7 mouse cellular contexts compared by ENCODE assay signal in the genomic region with DNA sequence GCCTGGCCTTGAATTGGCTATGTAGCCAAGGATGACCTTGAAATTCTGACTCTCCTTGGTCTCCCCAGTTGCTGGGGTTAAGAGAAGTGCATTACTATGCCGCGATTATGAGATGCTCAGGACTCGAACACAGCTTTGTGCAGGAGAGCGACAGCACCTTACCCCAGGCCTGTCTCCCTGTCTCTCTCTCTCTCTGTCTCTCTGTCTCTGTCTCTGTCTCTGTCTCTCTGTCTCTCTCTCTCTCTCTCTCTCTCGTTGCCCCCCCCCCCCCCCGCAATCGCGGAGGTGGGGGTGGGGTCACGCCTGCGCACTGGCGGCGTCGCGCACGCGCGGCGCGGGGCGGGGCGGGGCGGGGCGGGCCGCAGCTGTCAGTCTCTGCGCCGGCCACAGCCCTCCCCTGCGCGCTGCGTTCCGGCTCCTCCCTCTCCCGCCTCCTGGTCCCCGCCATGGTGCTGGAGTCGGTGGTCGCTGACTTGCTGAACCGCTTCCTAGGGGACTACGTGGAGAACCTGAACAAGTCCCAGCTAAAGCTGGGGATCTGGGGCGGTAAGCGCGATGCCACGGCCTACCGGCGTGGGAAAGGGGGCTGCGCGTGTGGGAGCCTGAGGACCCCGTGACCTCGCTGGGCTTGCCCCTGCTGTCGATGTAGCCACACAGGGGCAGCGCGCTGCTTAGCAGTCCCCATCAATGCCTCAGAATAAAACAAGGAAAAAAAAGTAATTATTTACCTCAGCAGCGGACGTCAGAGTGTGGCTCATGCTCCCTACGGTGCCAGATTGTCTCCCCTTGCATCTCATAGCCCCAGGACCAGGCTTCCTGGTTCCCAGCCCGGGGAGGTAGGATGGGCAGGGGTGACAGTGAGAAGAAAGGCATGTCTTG. TPM values are rescaled to one million over a fixed set of nuclear protein-coding genes. Genes with fewer than 3 reads are reported as not detected.
A peak's percentile ranks its signal among the peaks of the same experiment; 100 is the strongest.
DNase-seq lines count a peak whose midpoint lies in the region; ATAC-seq lines count a peak whose summit lies in the region.

A gene (plus strand): TSS at position 416 of the 879 bp plus-strand sequence.

- ATAC-seq in intestine, embryonic 15.5 days, result peak; percentile 98
- peak; percentile 99 for ATAC-seq in midbrain, embryonic 11.5 days (ENCODE audit: low FRiP score)

- H3K36me3 ChIP-seq in intestine, embryonic 15.5 days, result no peaks in the 10 kb centered on the region
- no peaks in the 10 kb centered on the region for H3K36me3 ChIP-seq in midbrain, embryonic 11.5 days (ENCODE audit: control insufficient read depth, insufficient read depth, low read length)

- peak within 1 kb of the TSS; percentile 73 for H3K4me2 ChIP-seq in intestine, embryonic 15.5 days (replicated peaks)
- peak within 1 kb of the TSS; percentile 75 for H3K4me2 ChIP-seq in midbrain, embryonic 11.5 days

- H3K27me3 ChIP-seq in intestine, embryonic 15.5 days (replicated peaks), result no peaks in the 10 kb centered on the region
- no peaks in the 10 kb centered on the region for H3K27me3 ChIP-seq in midbrain, embryonic 11.5 days (ENCODE audit: control insufficient read depth, insufficient read depth, low read length)

- peak within 1 kb of the TSS; percentile 58; the same call in 1 of the 2 replicates for H3K27ac ChIP-seq in intestine, embryonic 15.5 days
- peak within 1 kb of the TSS; percentile 44; the same call in 1 of the 2 replicates for H3K27ac ChIP-seq in midbrain, embryonic 11.5 days (ENCODE audit: low read depth, low read length)

- intact Hi-C loops in left cerebral cortex, postnatal 4 days (cut with DNase I), result no loop called here

- WGBS in intestine, embryonic 15.5 days, result under 1% methylated on average over 50 of the region's 53 CpGs
- under 1% methylated on average over 39 of the region's 53 CpGs for WGBS in midbrain, embryonic 11.5 days

- H3K9ac ChIP-seq in intestine, embryonic 15.5 days, result peak within 1 kb of the TSS; percentile 78
- peak within 1 kb of the TSS; percentile 83 for H3K9ac ChIP-seq in midbrain, embryonic 11.5 days (ENCODE audit: low read length)

- H3K4me3 ChIP-seq in intestine, embryonic 15.5 days (replicated peaks), result peak within 1 kb of the TSS; percentile 83
- H3K4me3 ChIP-seq in midbrain, embryonic 11.5 days (ENCODE audit: low read depth, low read length), result peak within 1 kb of the TSS; percentile 56

- H3K9me3 ChIP-seq in intestine, embryonic 15.5 days, result no peaks in the 10 kb centered on the region
- H3K9me3 ChIP-seq in midbrain, embryonic 11.5 days (ENCODE audit: control insufficient read depth, low read length), result no peaks in the 10 kb centered on the region

- H3K4me1 ChIP-seq in intestine, embryonic 15.5 days (replicated peaks), result peaks cover 7% of the 10 kb centered on the region; the same call in 1 of the 2 replicates
- peaks cover 6% of the 10 kb centered on the region; the same call in 1 of the 2 replicates for H3K4me1 ChIP-seq in midbrain, embryonic 11.5 days (ENCODE audit: control insufficient read depth, insufficient read depth, low read length)

- peak; percentile 90 for DNase-seq in adrenal gland, adult 2 months
- DNase-seq in embryo, embryonic 10.5 days (ENCODE audit: low spot score), result peak; percentile 88
- peak; percentile 85 for DNase-seq in gastrocnemius, postnatal 25 days
- peak; percentile 87 for DNase-seq in left cerebral cortex, postnatal 4 days
- DNase-seq in midbrain, embryonic 11.5 days (ENCODE audit: low spot score, missing footprints), result peak; percentile 98
- peak; percentile 67 for DNase-seq in skeletal muscle tissue, adult 2 months (ENCODE audit: low read depth, low spot score)

RNA-seq across cellular contexts. Expression of the gene that starts here (rescaled TPM):
- 10 to 100 TPM; 40.6 to 57.6 TPM for total RNA-seq in adrenal gland, adult 2 months (2021)
- polyA plus RNA-seq in adrenal gland, adult 2 months (2012; rRNA removed), result 2.7 and 3.7 TPM in 2 replicates
- total RNA-seq in gastrocnemius, postnatal 25 days (2021), result 10 to 100 TPM; 23.7 to 25.4 TPM
- polyA plus RNA-seq in intestine, embryonic 15.5 days (2015; fragmentation: Nextera tagmentation; extraction: Ambion mirVana), result 5.2 and 5.6 TPM in 2 replicates
- total RNA-seq in left cerebral cortex, postnatal 4 days (2021), result 10 to 100 TPM; 37.0 to 38.7 TPM
- 7.1 and 8.9 TPM in 2 replicates for polyA plus RNA-seq in midbrain, embryonic 11.5 days (2014; fragmentation: Nextera tagmentation; extraction: Ambion mirVana)

Comparison
In these comparisons a context has a peak if more than half of its experiments do, and no peak if none do; other contexts are left out.
1. Peak in every context shown above with its lines: DNase-seq, ATAC-seq, H3K4me3 ChIP-seq and H3K27ac ChIP-seq.